Mouse (Mus musculus): ENCODE results near the gene Apool.

DNA sequence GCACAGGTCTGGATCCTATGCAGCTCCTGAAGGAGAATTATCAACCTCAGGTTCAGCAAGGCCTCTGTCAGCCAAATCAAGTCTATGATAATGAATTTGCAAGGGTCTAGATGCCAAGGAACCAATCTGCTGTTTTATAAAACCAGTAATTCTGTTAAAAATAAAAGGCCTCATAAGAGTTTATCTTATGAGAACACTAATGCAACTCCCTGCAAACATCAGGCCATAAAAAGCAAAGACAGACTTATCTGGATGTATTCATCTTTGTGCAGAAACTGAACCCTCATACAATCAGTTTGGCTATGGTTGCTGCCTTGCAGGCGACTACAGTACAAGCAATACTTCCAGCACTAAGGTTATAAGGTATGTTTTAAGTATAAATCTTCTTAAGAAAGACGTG, 101.2 kb downstream of the Apool start:
- TF ChIP-seq POLR2A (IDR thresholded peaks at IDR 0.05; ENCODE audit: extremely low read depth, insufficient read depth, low read length): no peak
- TF ChIP-seq CTCF (IDR thresholded peaks at IDR 0.05; ENCODE audit: low read depth, low read length): no peak
